Mouse (Mus musculus) induced T-regulatory cell, adult 2 months (primary cell): Measurements from ENCODE around the gene Btbd16.

ENCODE experiments used
- DNase-seq: peaks from one replicate; pipeline ENCODE4 v3.0.0-alpha.2; 2012; ENCODE audit warnings: low read depth

The Btbd16 gene

DNA sequence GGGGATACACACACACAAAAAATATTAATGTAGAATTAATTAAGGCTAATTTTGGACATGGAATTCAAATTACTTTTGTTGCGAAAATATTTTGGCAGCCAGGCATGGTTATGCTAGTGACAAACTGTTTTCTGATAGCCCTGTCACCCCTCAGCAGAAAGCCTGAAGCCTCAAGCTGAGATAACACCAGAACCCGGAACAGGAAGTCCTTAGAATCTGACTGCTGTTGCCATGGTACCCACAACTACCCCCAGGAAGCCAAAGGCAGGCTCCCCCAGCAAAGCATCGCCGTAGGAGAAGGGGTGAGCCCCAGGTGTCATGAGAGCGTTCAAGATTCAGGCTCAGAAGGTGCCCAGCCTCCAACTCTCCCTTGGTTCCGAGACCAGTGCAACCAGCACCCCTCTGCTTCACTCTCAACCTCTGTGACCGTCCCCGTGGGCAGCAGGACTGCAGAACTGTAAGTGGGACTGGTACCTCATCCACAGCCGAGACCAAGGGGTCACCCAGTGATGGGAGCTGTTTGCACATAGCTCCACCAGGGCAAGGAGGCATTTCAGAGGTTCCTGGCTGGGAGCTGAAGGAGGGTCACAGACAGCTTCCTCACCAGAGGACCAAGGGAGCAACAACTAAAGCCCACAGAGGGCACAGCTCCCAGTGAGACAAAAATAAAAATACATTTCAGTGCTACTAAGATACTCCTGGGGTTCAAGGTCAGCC lies at the start of gene Btbd16:
Btbd16 (plus strand) TSS at position 156 of the 717 bp plus-strand sequence.
- peak; percentile 56 for DNase-seq

GRCm38 (mm10) chr7:130726185-130726584 lies 47.7 kb upstream of the Btbd16 start:
- no peak for DNase-seq

- peak; percentile 42 for DNase-seq
These were observed 47.0 kb upstream of the Btbd16 start for GRCm38 (mm10) chr7:130726724-130727422.

- DNase-seq: no peak
These were observed 46.3 kb upstream of the Btbd16 start for GRCm38 (mm10) chr7:130727560-130727959.

DNA sequence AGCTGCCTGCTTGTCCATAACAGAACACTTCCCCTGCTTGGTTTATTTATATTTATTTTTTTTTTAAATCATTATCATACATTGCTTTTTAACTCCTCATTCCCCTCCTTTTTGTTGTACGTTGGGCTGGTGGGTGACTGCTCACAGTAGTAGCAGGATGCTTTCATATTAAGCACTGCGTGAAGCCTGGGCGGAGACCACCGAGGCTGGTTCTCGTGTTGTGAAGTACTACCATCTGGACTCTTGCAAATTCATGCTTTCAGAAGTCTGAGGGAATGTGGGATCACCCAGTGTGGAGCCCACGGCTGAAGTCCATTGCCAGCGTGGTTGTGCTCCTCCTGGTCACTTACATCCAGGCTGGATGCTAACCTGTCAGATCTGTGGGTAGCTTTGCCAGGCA lies 42.1 kb upstream of the Btbd16 start:
- no peak for DNase-seq

GRCm38 (mm10) chr7:130732908-130733307 lies 41.0 kb upstream of the Btbd16 start:
- DNase-seq: no peak

GRCm38 (mm10) chr7:130733423-130733822 lies 40.4 kb upstream of the Btbd16 start:
- no peak for DNase-seq

DNA sequence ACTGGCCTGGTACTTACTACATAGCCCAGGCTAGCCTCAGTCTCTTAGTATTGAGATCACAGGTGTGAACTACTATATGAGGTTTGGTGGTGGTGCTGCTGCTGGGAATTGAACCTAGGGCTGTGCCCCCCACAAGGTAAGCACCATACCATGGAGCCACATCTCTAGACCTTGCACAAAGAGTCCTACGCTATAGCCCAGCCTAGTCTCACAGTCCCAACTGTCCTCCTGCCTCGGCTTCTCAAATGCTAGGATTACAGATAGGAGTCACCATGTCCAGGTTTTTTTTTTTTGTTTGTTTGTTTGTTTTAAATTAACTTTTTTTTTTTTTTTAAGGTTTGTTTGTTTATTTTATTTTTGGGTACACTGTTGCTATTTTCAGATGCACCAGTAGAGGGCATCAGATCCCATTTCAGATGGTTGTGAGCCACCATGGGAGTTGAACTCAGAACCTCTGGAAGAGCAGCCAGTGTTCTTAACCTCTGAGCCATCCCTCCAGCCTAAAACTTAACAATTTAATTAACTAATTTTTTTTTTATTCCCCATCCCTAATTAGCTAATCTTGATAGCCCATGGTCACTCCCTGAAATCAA lies 39.6 kb upstream of the Btbd16 start:
- peak; percentile 28 for DNase-seq

DNA sequence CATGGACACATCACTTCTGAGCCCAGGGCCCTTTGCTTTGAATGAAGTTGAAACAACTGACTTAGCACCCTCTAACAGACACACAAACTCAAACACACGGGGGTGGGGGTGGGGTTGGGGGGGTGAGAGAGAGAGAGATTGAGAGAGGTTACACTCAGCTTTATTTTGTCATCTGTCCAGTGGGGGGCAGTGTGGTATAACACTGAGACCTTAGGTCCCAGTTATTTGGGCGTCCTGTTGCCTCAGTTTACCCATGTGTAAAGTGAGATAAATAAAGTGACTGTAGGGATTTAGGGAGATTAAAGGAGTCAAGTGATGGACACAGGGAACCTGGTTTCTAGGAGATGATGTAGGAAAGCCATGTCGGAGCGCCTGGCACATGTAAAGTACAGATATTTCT lies 32.8 kb upstream of the Btbd16 start:
- DNase-seq: peak; percentile 10

DNA sequence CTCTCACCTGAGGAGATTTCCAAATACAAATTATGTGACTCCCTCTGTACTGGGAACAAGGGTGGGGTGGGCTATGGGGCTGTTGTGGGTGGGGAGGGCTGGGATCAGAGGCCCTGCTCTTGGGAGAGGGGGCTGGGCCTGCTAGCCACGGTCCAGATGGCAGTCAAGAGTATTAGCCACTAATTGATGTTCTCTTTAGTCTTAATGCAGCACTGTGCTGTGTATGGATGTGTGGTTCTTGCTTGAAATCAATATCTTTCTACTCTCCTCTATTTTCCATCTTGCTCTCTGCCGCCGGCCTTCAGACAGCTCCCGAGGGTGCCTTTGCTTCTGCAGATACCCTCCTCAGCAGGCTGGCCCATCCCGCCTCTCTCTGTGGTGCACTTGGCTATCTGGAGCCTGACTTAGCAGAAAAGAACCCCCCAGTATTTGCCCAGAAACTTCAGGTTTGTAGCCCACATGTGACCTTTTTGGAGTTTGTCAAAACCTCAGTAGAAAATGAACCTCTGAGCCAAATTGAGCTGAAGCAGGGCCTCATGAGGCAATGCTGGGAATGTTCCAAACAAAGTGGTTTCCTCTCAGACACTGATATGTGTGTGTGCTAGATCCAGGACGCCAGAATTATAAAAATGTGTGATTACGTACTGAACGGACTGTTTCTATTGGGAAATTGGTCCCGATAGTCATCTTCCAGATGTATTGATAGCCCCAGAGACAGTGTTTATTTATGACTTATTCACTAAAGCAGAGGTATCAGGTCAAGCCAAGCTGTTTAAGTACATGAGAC lies 30.4 kb upstream of the Btbd16 start:
- DNase-seq: no peak

- no peak for DNase-seq
These were observed 24.7 kb upstream of the Btbd16 start for GRCm38 (mm10) chr7:130749165-130749564.

DNA sequence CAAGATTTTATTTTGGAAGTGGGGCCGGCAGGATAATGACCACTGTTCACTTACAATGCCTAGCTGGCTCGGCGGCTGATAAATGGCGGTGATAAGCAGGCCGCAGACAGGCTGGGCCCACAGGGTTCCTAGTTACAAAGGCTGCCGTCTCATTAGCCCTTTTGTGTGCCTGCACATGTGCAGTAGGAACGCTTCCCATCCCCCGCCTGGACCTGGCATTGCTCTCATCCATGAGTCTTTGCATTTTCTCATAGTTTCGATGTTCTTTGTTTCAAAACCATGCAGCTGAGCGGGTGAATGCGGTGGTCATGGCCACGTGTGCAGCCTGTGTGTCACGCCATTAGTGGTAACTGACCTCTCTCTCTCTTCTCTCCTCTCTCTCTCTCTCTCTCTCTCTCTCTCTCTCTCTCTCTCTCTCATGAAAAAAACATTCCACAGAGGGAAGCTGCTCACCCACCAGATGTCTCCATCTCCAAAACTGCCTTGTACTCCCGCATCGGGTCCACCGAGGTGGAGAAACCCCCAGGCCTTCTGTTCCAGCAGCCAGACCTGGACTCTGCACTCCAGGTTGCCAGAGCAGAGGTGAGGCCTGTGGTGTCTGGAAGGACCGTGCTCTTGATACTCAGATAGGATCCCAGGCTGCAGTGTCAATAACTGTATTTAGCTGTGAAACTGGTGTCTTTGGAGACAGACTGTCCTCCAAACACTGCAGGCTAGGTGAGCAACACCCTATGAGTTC lies 22.9 kb upstream of the Btbd16 start:
- DNase-seq: no peak

DNA sequence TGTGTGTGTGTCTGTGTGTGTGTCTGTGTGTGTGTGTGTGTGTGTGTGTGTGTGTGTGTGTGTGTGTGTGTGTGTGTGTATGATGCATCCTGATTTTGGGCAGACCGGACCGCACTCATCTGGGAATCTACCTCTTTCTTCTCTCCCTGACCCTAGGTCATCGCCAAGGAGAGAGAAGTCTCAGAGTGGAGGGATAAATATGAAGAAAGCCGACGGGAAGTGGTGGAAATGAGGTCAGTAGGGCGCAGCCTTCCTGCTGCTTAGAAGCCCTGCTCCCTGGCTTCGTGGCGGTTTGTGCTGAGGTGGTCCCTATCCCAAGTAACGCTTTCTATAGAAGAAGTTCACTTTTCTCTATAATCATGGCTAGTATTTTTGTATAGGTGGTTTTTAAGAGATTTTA lies 22.2 kb upstream of the Btbd16 start:
- no peak for DNase-seq

DNA sequence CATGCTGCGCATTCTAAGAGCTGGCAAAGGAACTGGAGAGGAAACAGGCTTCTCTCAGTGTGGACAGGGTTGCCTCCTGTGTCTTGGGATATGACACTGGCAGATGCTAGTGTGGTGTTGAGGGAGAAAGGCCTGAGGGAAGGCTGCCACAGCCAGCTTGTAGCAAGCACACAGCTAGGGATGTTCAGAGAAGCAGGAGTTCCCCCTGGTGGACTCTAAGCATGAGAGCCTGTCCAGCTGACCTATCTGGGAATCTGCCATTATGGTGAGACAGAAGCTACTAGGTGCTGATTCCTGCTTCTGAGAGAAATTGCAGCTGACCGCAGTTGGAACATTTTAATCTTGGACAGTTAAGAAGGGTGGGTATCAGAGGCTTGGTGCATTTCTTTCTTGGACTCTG lies 19.1 kb upstream of the Btbd16 start:
- DNase-seq: no peak

- DNase-seq: no peak
These were observed 17.5 kb upstream of the Btbd16 start for GRCm38 (mm10) chr7:130756343-130756835.

DNA sequence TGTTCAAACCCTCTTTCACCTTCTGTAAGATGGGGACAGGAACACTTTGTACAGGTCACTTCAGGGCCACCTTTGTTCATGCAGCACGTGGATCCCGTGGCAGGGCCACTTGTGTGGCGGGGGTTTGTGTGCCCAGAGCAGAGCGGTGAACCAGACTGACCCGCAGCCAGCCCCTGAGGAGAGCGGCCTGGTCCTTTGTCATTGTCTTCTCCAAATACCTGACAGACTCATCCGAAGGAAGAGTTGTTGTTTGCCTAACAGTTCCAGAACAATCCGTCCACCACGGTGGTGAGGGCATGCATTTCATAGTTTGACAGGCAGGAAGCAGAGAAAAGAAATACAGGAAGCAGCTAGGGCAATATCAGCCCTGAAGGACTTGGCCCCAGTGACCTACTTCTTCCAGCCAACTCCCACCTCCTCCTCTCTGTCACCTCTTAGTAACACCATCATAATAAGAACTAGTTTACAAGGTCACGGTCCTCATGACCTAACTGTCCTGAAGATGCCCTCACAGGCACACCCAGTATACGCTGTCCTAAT lies 16.5 kb upstream of the Btbd16 start:
- DNase-seq: no peak

DNA sequence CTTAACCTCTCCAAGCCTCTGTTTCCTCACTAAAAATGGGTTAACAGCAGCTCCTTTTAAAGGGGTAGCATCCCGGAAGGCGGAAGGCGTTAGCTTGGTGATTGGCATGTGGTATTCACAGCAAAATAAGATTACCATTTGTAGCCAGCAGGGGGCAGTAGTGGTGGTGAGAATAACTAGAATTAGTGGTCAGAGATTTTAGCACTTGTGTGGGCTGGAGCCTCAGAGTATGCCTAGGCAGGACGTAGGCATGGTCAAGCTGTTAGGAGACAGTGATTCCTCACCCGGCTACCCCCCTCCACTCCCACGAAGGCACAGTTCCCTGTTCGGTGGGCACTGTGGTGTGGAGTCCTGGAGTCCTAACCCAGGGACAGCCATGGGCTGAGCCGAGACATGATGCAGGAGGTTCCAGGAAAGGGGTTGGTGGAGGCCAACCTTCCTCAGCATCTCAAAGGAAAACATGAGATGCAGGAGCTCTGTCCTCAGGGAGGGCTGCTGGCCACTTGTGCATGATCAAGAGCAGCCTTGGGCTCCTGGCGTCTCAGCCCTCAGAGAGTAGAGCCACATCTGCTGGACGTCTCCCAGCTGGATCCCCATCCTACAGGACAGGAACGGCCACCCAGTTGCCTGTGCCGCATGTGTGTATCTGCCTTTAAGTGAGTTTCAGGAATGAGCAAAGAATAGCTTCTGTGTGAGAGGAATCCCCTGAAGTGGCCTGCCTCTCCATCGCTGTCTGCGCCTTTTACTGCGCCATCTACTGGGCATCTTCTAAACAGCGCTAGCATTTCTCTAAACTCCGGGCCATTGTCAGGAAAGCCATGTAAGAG lies 11.6 kb upstream of the Btbd16 start:
- peak; percentile 81 for DNase-seq

GRCm38 (mm10) chr7:130764160-130764559 lies 9.7 kb upstream of the Btbd16 start:
- DNase-seq: no peak

DNA sequence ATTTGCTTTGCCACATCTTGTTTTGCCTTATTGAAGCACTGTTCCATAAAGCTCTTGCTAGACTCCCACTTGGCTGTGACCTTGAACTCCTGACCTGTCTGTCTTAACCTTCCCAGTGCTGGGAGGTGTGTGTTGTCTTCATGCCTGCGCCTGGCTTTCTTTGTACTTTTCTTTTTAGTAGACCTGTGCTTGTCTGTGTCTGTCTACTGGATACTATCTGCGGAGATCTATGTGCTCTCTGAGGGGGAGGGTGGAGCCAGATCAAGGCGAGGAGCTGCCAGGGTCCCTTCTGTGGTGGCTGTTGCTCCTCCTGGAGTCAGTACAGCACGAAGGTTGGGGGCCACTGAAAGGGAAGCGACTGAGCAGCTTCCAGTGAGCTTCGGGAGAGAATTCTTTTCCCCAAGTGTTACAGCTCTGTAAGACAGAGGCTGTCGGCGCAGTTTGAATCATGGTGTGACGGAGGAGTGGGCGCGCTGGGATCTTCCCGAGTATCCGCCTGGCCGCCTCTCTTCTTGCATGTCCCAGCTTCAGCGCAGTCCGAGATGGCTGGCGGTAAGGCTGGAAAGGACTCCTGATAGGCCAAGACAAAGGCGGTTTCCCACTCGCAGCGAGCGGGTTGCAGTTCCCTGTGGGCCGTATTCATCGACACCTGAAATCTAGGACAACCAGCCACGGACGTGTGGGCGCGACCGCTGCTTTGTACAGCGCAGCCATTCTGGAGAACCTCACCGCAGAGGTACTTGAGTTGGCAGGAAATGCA lies 7.3 kb upstream of the Btbd16 start:
- no peak for DNase-seq

GRCm38 (mm10) chr7:130768151-130768550 lies 5.7 kb upstream of the Btbd16 start:
- no peak for DNase-seq
